Mouse (Mus musculus) heart, adult 2 months (tissue): ENCODE measurements at regions not wholly inside any gene's neighbourhood (a gene's known extent, or its start where the extent isn't known, plus 50 kb on each side); places are given as distances from the start of the nearest gene placed in this dataset.

Experiments used
- CTCF ChIP-seq: fragments of 200-600 bp; IDR thresholded peaks from 2 replicates; pipeline ENCODE4 v1.8.1; 2022; ENCODE audit warnings: antibody characterized with exemption, mild to moderate bottlenecking, moderate library complexity
- EP300 ChIP-seq: fragments of 200-500 bp; IDR thresholded peaks from 2 replicates; pipeline ENCODE4 v1.6.1; 2011; ENCODE audit warnings: low read depth, low read length, control low read depth; ENCODE audit not compliant: insufficient read depth
- POLR2A ChIP-seq: fragments of 200-500 bp; IDR thresholded peaks from 2 replicates; pipeline ENCODE4 v1.6.1; 2011; ENCODE audit warnings: mild to moderate bottlenecking, low read depth, low read length, control low read depth; ENCODE audit not compliant: insufficient read depth

- no peak for TF ChIP-seq CTCF
- no peak for TF ChIP-seq EP300
- no peak for TF ChIP-seq POLR2A
Measured at GRCm38 (mm10) chr6:11353599-11353998, 553.7 kb downstream of the Ndufa4 start.
